Mouse (Mus musculus) liver, embryonic 11.5 days (tissue): Measurements from ENCODE around the gene Tsc22d4. TPM values are rescaled to one million over a fixed set of nuclear protein-coding genes. Genes with fewer than 3 reads are reported as not detected.

Experiments
- ATAC-seq: fragments of 200-750 bp; cut with Nextera tagmentation; replicated peaks from 2 replicates; pipeline ENCODE4 v1.8.0; 2017; ENCODE audit warnings: moderate number of reproducible peaks, mild to moderate bottlenecking, moderate TSS enrichment, moderate library complexity; ENCODE audit not compliant: low FRiP score
- DNase-seq: peaks from one replicate; pipeline ENCODE4 v3.0.0-alpha.2; 2017; ENCODE audit warnings: low spot score
- H3K27ac ChIP-seq: fragments of 300-500 bp; sonication (generic); 2 replicates; pipeline ENCODE4 v1.5.1; 2014; ENCODE audit warnings: mild to moderate bottlenecking, low read depth, low read length, control low read depth
- H3K27me3 ChIP-seq: fragments of 300-500 bp; sonication (generic); replicated peaks from 2 replicates; pipeline ENCODE4 v1.6.1; 2014; ENCODE audit warnings: low read length, mixed read lengths; ENCODE audit not compliant: control insufficient read depth, insufficient read depth
- H3K36me3 ChIP-seq: fragments of 300-500 bp; sonication (generic); 2 replicates; pipeline ENCODE4 v1.6.1; 2014; ENCODE audit warnings: mild to moderate bottlenecking, low read length, moderate library complexity, mixed read lengths; ENCODE audit not compliant: control insufficient read depth, insufficient read depth
- H3K4me1 ChIP-seq: fragments of 300-500 bp; sonication (generic); replicated peaks from 2 replicates; pipeline ENCODE4 v1.6.1; 2014; ENCODE audit warnings: low read length, mixed read lengths; ENCODE audit not compliant: control insufficient read depth, insufficient read depth
- H3K4me2 ChIP-seq: fragments of 300-500 bp; sonication (generic); 2 replicates; pipeline ENCODE4 v1.6.1; 2014; ENCODE audit warnings: mild to moderate bottlenecking, control low read depth, moderate library complexity
- H3K4me3 ChIP-seq: fragments of 300-500 bp; sonication (generic); 2 replicates; pipeline ENCODE4 v1.5.1; 2014; ENCODE audit warnings: low read depth, low read length, control low read depth
- H3K9ac ChIP-seq: fragments of 300-500 bp; sonication (generic); 2 replicates; pipeline ENCODE4 v1.6.1; 2014; ENCODE audit warnings: low read depth, low read length, control low read depth
- H3K9me3 ChIP-seq: fragments of 300-500 bp; sonication (generic); 2 replicates; pipeline ENCODE4 v1.6.1; 2016; ENCODE audit warnings: low read length, inconsistent platforms, mixed read lengths; ENCODE audit not compliant: control insufficient read depth
- WGBS: fragments of 180-500 bp; shearing (Covaris S2); extraction: QIAGEN DNeasy Blood & Tissue Kit; methylation state at CpG from one replicate; pipeline ENCODE4 v1.1.7; 2014; 5-methylcytosine and 5-hydroxymethylcytosine counted together
- polyA plus RNA-seq: library from polyadenylated mRNA; unstranded; fragments of >200 nt; fragmentation: Nextera tagmentation; extraction: Ambion mirVana; gene quantifications from 2 replicates; pipeline ENCODE4 v1.2.1, GENCODE M21; 2014

The Tsc22d4 gene
- polyA plus RNA-seq, 1 experiment from 2014 or later: 134 TPM

DNA sequence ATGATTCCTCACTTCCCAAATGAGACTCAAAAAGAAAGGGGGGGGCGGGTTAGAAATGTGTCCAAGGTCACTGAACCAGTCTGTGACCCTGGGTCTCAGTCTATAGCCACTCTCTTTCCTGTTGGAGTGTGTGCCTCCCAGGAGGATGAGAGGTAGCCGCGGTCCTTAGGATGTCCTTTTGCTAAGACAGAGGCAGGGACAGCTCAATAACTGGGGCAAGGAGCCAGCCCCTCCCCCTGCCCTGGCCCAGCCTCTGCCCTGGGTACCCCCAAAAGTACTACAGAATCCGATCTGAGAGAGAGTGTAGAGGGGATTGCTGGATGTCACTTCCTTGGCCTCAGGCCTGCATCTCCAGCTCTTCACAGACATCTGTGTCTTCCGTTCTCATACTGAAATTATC lies 9.9 kb downstream of the Tsc22d4 start:
- H3K27ac ChIP-seq: peak overlapping the region; percentile 38; the same call in 1 of the 2 replicates
- peaks cover 41% of the 10 kb centered on the region for H3K36me3 ChIP-seq
- 86% methylated on average over 5 of the region's 5 CpGs for WGBS
- DNase-seq (no peak), ATAC-seq (no peak)
- no peaks in the 10 kb centered on the region for H3K27me3 ChIP-seq
- H3K9ac ChIP-seq: no peak overlapping the region
- H3K9me3 ChIP-seq: no peaks in the 10 kb centered on the region
- no peaks in the 10 kb centered on the region; the same call in 1 of the 2 replicates for H3K4me1 ChIP-seq
- H3K4me3 ChIP-seq: no peak overlapping the region
- H3K4me2 ChIP-seq: no peak overlapping the region

DNA sequence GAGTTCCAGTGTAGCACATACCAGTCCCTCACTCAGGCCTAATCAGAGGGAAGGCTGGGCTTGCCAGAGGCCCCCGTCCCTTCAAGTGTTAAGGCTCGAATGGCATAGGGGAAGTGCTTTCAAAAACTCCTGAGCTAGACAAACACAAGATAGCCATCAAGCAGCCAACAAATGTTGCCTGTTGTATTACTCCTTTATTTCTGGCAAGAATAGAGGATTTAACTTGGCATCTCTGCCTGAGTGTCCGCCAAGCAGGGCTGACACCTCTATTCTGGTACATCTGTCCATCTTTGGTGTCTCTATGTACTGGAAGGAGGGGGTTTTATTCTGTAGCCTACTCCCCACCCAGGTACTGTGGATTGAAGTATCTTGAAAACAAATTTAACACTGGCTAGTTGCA lies 10.6 kb downstream of the Tsc22d4 start:
- no peaks in the 10 kb centered on the region for H3K9me3 ChIP-seq
- DNase-seq: no peak
- no peak overlapping the region for H3K4me2 ChIP-seq
- peaks cover 39% of the 10 kb centered on the region for H3K36me3 ChIP-seq
- no peaks in the 10 kb centered on the region for H3K27me3 ChIP-seq
- no peaks in the 10 kb centered on the region; the same call in 1 of the 2 replicates for H3K4me1 ChIP-seq
- WGBS: 70% methylated on average over 3 of the region's 3 CpGs
- H3K9ac ChIP-seq: no peak overlapping the region
- no peak overlapping the region for H3K4me3 ChIP-seq
- H3K27ac ChIP-seq: no peak overlapping the region
- no peak for ATAC-seq

DNA sequence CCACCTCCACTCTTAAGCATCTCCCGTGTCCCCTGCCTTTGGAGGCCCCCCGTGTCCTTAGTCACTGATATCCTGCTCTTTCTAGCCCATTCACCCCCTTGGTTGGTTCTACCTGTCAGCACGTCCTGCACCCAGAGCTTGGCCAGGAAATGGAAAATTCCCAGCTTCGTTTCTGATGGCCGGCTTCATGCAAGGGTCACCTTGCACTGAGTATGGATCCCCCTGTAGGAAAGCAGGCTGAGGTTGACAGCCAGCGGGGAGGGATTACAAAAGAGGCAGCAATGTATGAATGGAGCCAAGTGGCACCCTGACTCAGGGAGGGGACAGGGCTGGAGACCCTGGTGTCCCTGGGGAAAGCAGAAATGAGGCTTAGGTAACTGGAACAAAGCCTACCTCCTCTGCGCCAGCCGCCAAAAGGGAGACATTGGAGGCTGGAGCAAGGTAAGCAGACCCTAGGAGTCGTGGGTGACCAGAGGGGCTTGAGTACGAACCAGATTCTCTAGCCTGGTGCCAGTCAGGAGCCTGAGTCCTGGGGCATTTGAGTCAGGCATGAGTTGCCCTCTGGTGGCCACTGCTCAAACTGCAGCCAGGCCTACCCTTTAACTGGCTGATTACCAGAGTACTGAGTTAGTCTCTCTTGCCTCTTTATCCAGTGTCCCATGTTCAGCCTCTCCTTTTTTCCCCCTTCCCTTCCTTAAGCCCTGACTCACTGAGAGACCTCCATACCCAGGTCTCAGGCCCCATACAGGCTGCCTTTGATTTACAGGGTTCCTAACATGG lies 11.5 kb downstream of the Tsc22d4 start:
- Histone ChIP-seq H3K4me3 (no peak overlapping the region), H3K4me1 (no peaks in the 10 kb centered on the region; the same call in 1 of the 2 replicates), H3K4me2 (no peak overlapping the region), H3K27me3 (no peaks in the 10 kb centered on the region), H3K27ac (no peak overlapping the region), H3K9me3 (no peaks in the 10 kb centered on the region), H3K9ac (no peak overlapping the region), H3K36me3 (peaks cover 29% of the 10 kb centered on the region)
- 59% methylated on average over 10 of the region's 10 CpGs for whole genome bisulfite sequencing
- ATAC-seq (no peak), DNase-seq (peak; percentile 76)

DNA sequence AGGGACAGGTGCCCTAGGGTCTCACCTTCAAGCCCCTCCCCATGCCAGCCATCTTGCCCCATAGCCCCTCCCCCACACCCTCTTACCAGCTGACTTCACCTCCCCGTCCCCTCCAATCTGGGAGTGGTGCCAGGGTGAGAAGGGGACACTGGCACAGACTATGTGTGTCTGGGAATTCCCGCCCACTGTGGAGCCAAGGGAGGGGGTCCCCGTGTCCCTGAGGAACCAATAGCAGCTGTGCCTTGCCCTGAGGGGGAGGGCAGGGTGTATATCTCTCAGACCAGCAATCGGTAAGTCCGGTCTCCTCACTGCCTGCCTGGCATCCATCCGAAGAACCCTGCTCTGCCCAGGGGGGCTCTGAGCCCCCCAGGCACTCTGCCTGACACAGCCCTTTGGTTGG lies 12.4 kb downstream of the Tsc22d4 start:
- H3K4me1 ChIP-seq: no peaks in the 10 kb centered on the region; the same call in 1 of the 2 replicates
- H3K36me3 ChIP-seq: peaks cover 23% of the 10 kb centered on the region
- no peak overlapping the region for H3K4me2 ChIP-seq
- no peak overlapping the region for H3K9ac ChIP-seq
- no peak overlapping the region for H3K4me3 ChIP-seq
- no peaks in the 10 kb centered on the region for H3K27me3 ChIP-seq
- ATAC-seq (no peak), DNase-seq (no peak)
- H3K27ac ChIP-seq: no peak overlapping the region
- WGBS: 84% methylated on average over 6 of the region's 6 CpGs
- no peaks in the 10 kb centered on the region for H3K9me3 ChIP-seq

DNA sequence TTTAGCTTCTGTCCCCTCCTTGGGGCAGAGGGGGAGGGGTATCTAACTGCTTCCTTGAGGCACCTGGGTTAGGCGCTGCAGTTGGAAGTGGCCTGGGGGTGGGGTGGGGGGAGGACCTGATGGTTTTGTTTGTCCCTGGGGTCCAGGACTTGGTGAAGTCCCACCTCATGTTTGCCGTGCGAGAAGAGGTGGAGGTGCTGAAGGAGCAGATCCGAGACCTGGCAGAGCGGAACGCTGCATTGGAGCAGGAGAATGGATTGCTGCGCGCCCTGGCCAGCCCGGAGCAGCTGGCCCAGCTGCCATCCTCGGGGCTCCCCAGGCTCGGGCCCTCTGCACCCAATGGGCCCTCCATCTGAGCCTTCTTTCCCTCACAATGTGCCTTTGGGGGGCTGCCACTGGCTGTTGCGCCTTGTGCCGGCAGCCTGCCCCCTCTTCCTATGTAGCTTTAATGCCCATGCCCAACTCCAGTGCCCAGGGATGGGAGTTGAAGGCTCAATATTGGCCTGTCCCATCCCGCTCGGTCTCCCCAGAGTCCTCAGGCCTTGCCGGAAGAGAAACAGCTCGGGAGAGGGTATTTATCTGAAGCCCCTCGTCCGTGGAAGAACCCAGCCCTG lies 13.5 kb downstream of the Tsc22d4 start:
- no peak for DNase-seq

DNA sequence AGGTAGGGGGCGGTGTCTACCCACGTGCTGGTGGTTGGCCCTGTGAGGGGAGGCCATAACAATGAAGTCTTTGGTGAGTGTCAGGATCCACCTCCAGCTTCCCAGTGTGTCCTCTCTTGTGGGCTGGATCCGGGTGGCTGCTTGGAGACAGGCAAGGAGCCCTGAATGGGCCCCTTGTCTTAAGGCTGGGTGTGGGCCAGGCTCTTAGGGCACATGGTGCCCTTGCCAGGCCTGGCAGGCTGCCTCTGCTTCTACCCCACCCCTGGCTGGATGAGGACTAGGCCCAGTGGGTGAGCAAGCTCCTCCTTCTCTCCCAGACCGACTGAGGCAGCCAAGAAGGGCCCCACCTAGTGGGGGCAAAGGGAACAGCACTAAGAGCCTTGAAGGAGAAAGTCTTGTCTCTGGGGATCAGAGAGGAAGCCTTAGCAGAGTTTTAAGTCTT lies 14.5 kb downstream of the Tsc22d4 start:
- H3K27ac ChIP-seq: no peak overlapping the region
- WGBS: 43% methylated on average over 4 of the region's 4 CpGs
- no peaks in the 10 kb centered on the region for H3K27me3 ChIP-seq
- peak; percentile 74 for DNase-seq
- H3K4me3 ChIP-seq: no peak overlapping the region
- ATAC-seq: peak; percentile 71
- H3K36me3 ChIP-seq: peaks cover 13% of the 10 kb centered on the region
- H3K9ac ChIP-seq: no peak overlapping the region
- no peak overlapping the region for H3K4me2 ChIP-seq
- H3K9me3 ChIP-seq: no peaks in the 10 kb centered on the region
- no peaks in the 10 kb centered on the region; the same call in 1 of the 2 replicates for H3K4me1 ChIP-seq

More for the DNA sequence above, 13.5 kb downstream of the Tsc22d4 start:
- Histone ChIP-seq H3K4me2 (no peak overlapping the region), H3K9ac (no peak overlapping the region), H3K27ac (no peak overlapping the region), H3K27me3 (no peaks in the 10 kb centered on the region), H3K4me1 (no peaks in the 10 kb centered on the region; the same call in 1 of the 2 replicates), H3K9me3 (no peaks in the 10 kb centered on the region), H3K36me3 (peaks cover 15% of the 10 kb centered on the region), H3K4me3 (no peak overlapping the region)
- WGBS: 90% methylated on average over 19 of the region's 19 CpGs
- ATAC-seq: no peak

DNA sequence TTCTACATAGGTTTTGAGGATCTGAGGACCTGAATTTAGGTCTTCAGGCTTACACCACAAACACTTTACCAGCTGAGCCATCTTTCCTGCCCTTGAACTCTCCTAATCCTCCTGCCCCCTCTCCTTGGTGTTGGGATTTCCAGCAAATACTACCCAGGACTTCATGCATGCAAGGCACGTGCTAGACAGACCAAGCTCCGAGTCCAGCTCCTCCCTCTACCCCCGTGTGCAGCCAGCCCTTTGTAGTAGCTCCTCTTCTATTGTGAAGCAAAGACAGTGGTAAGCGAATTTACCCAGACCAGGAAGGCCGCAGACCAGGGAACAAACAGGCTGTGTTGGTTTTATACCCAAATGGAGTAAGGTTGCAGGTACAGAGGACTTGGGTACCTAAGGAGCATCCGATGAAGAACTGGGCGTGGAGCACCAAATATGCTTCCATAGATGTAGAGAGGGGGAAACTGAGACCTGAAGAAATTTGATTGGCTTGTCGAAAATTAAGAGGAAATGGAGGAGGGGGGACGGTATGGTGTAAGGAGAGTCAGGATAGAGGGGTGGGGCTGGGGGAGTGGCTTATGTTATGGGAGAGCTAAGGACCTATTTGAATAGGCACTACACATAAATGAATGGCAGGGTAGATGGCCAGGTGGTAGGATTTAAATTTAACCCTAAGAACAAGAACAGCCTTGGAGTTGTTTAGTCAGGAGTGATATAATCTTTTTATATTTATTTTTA lies 19.2 kb downstream of the Tsc22d4 start:
- Histone ChIP-seq H3K4me3 (no peak overlapping the region), H3K36me3 (no peaks in the 10 kb centered on the region), H3K27me3 (no peaks in the 10 kb centered on the region), H3K9me3 (no peaks in the 10 kb centered on the region), H3K27ac (no peak overlapping the region), H3K9ac (no peak overlapping the region), H3K4me1 (no peaks in the 10 kb centered on the region), H3K4me2 (no peak overlapping the region)
- DNase-seq (no peak), ATAC-seq (no peak)
- 65% methylated on average over 9 of the region's 9 CpGs for WGBS

DNA sequence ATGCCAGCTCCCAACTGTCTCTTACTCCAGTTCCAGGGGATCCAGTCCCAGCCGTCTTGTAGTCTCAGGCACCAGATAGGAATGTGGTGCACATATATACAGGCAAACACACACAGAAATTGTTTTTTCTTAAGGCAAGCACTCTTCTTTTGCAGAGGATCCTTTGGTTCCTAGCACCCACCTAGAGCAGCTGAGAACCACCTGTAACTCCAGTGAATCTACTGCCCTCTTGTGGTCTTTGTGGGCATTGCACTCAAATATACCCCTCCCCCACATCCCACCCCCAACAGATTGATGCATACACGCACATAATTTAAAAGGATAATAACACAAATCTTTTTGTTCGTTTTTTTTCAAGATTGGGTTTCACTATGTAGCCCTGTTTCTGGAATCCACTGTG lies 20.7 kb downstream of the Tsc22d4 start:
- Histone ChIP-seq H3K27me3 (no peaks in the 10 kb centered on the region), H3K4me1 (no peaks in the 10 kb centered on the region), H3K9ac (no peak overlapping the region), H3K4me2 (no peak overlapping the region), H3K9me3 (no peaks in the 10 kb centered on the region), H3K4me3 (no peak overlapping the region), H3K27ac (no peak overlapping the region), H3K36me3 (no peaks in the 10 kb centered on the region)
- DNase-seq (no peak), ATAC-seq (no peak)
- WGBS: 56% methylated on average over 3 of the region's 3 CpGs
